Mouse (Mus musculus) neutrophil, adult 5-6 weeks (primary cell): ENCODE results near the gene Gm20604. TPM values are rescaled to one million over a fixed set of nuclear protein-coding genes. Genes with fewer than 3 reads are reported as not detected.

ENCODE experiments used
- ATAC-seq: fragments of 151-379, 151-347 bp; 2 replicates; pipeline ENCODE4 v1.8.0; 2017; ENCODE audit warnings: mild to moderate bottlenecking, moderate TSS enrichment; ENCODE audit not compliant: insufficient number of reproducible peaks, poor library complexity, low FRiP score, severe bottlenecking; ENCODE audit errors: extremely low read depth
- total RNA-seq: library from RNA; stranded (forward); fragments of 200-1000 nt; gene quantifications from 2 replicates; pipeline ENCODE4 v1.2.3, GENCODE M21; 2017

The Gm20604 gene
- total RNA-seq, 1 experiment from 2014 or later: 4.9 TPM

DNA sequence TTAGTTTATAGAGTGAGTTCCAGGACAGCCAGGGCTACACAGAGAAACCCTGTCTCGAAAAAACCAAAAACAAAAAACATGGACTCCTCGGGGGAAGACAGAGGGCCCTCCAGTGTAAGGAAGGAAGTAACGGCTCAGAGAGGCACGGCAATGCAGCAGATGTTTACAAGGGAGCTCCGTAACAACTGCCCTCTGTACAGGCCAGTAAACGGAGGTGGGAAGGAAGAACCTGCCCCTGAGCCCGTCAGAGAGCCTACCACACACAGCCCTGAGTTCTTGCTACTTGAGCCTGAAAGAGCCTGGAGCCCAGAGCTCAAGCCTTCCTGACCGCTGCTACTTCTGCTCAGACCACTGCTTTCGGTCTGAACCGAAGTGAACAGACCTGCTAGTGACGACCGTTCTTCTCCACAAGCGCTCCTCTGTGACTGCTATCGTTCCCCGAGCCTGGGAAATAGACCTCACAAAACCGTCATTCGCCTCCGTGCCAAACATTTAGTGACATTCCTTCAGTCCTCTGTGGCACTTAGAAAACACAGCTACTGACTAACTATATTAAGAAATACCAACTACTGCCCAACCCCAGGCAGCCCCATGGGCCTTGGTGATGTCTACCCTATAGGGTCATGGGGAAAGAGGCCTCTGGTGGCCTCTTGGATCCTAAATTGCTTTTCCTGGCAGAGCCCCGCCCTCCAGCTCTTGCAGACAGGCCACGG is 45.2 kb downstream of the Gm20604 start:
- ATAC-seq: peak; percentile 40; the same call in 1 of the 2 replicates

DNA sequence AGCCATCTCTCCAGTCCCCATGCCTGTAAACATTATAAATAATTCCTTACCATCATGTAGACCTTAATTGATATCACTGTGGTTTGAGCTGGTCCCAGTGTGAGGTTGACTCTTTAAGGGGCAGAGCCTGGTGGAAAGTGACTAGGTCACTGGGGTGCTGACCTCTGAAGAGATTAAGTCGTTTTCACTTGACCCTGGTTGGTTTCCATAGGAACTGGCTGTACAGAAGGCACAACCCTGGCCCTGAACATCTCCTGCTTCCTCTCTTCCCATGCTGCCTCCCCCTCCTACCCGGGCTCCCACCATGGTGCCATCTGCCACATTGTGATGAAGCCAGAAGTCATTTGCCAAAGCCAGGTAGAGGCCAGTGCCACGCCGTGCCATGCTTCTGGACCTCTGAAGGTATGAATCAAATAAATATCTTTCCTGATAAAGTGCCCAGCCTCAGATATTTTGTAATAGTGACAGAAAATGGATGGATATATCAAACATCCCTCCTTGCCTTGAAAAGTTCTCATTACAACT is 47.6 kb downstream of the Gm20604 start:
- no peak for ATAC-seq

DNA sequence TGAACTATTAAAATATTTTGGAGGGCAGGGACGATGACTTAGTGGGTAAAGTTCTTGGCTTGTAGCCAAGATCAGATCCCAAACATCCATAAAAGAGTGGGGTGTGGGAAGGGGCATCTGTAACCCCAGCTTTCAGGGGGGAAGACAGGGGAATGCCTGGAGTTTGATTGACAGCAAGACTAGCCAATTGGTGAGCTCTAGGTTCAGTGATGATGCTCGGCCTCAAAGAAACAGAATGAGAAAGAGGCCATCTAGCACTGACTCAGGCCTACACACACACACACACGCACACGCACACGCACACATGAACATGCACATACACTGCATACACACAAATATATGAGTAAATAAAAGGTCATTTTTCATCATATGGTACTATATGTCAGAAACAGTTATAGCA is 48.6 kb downstream of the Gm20604 start:
- ATAC-seq: no peak

DNA sequence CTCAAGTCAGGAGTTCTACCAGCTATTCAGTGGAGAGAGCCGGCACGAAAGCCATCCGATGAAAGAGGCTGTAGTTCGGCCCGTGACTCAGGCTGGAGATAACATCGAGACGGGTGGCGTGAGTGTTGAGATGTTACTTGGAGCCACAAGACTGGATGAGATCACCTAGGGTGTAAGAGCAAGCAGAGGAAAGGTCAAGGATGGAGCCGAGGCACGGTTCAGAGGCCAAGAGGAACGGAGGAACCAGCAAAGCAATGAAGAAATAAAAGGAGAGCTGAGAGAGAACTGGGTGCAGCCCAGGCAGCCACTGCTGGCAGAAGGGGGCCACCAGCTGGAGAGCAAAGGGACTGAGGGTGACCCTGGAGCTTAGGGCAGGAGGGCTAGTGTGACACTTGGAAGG is 50.3 kb downstream of the Gm20604 start:
- no peak for ATAC-seq

DNA sequence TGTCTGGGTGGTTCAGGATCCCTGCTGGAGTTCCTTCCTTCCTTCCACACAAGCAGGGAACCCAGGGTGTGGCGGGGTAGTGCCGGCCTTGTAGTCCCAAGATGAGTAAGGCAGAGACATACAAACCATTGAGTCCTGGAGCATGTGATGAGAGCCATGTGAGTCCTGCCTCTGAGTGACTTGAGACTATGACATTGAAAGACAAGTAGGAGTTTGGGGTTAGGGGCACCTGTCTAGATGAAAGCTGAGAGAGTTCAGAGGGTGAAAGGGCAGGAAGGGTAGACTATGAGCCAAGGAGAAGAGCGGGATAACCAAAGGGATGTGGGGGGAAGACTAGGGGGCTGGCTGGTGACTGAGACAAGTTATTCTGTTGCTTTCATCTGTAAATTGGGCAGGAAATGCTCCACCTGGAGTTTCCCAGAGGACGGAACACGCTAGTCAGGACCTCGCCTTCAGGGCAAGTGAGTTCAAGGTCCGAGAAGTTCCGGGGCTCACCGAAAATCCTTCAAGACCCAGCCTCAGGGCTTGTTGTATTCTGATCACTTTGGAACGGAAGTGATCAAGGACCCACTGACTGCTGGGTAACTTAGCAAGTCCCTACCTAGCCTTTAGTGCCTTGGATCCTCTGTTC is 51.5 kb downstream of the Gm20604 start:
- ATAC-seq: no peak

DNA sequence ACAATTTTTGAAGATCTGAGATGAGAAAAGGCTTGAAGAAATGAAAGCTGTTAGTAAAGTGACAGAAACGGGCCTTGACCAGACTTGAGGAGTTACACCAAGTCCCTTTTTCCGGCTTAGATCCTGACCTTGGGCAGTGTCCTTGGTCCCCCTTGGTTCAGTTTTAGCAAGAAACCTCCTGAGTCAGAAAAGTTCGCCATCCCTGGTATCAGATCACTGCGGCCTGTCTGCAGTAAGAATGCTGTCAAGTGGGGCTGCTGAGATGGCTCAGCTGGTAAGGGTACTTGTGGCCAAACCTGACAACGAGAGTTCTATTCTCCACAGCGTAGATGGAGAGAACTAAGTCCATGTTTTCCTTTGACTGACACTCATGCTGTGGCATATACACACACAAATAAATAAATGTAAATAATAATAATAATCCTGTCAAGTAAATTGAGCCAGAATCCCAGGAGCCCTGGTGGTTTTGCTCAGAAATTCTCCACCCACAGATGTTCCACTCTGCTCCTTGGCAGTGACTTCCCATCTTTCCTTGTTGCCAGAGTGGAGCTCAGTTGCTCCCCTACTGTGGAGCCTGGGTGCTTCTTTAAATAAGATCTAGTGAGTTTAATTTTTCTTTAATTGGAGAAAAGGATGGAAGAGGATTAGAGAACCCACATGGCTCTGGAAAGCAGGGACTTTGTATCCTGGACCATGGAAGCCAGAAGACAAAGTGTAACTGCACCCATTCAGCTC is 52.4 kb downstream of the Gm20604 start:
- no peak for ATAC-seq

DNA sequence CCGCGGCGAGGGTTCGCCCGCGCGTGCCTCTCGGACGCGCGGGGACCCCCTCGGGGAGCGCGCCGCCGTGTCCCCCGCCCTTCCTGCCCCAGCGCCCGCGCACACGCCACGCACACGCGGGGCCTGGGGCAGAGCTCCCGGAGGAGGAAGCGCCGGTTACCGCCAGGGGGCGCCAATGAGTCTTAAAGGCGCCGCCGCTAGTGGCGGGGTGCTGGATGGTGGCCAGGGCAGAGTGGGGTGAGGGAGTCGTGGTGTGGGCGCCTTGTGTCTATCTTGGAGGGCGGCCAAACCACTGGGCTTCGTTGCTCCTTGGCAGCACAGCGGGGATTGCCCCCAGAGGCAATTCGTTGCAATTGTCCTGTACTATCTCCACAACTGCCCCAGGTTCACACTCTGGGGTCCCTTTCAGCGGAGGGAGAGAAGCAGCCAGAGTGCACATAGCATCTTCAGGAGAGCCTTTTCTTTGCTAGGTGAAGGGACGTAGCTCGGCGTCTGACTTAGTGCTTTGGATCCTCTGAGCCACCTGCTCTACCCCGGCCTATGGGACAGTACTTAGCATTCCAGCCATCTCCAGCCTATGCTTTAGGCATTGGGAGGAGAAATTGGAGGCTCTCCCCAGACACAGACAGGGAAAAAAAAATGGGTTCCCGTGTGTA is 53.1 kb downstream of the Gm20604 start:
- ATAC-seq: peak; percentile 74

DNA sequence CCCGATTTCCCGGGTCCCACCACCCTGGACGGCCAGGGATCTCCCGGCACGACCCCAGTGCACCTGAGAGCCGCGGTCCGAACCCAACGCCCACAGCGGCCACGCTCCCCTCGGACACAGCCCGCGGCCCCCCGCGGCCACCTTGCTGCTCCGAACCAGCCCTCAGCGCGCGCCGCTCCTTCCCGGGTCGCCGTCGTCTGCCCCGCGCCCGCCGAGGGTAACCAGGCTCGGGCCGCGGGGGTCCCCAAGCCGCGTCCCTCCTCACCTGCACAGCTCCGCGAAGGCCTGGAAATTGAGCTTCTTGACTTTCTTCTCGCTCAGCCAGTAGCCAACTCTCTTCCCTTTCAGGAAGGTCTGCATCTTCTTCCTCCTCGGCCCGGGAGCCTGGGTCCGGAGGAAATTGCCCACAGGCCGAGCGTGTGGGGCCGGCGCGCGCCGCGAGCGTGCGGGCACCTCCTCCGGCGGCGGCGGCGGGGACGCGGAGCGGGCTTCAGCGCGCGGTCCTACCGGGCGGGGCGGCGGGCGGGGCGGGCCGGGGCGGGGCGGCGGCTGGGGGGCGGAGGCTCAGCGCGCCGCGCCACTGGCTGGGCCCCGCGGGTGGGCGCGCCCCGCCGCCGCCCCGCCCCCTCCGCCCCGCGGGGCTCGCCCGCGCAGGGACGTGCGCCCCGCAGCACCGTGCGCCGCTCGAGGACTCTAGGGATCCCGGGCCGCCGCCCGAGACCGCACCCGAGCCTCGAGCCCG is 53.8 kb downstream of the Gm20604 start, which contains the start of gene Itpk1:
Itpk1 (minus strand) TSS at position 474 of the 742 bp plus-strand sequence.
- ATAC-seq: no peak; the same call in 1 of the 2 replicates

DNA sequence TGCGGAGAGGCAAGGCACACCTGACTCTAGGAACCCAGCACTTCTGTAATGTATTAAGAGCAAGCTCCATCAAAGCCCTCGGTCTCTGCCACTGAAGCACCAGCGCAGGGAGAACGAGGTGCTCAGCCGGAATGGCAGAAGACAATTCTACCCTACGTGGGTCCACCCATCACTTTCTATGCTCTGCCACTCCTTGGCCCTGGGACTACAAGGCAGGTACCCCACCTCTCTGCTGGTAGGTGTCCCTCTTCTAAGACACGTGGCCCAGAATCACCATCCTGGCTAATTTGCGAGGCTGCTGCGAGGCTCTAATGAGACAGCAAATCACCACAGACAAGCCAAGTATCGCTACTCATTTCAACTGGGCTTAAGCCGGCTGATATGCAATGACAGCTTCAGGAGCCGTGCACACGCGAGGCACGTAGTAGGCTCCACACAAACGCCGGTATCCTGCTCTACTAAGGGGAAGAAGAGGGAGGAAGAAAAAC is 54.5 kb downstream of the Gm20604 start:
- no peak for ATAC-seq

DNA sequence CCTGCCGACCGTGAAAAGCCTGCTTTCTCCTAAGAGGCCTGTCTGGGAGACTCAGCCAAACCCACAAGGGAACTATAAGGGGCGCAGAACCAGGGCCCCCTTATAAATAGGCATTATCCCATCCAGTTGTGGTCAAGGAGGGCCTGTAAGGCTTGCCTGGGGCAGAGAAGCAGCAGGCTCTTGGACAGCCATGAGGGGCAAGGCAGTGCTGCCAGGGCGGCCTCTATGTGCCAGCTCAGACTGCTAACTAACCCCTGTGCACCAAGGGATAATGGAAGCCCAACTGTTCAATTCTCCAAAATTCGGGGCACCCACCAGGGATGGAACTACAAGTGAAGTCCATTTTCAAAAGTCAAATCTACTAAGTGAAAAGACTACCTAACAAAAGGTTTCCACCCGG is 55.0 kb downstream of the Gm20604 start:
- no peak for ATAC-seq

DNA sequence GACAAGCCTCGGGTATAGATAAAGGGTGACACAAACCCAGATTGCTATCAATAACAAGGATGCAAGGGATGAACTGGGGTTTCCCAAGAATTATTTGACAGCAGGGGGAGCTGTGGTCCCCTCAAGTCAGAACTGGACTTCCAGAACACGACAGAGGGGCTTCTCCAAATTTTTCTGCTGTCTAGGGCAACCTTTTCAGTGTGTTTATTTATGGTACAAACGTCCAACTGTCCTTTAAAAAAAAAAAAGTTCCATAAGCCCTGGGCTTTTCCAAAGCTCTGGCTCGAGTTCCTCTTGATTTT is 55.4 kb downstream of the Gm20604 start:
- ATAC-seq: no peak

DNA sequence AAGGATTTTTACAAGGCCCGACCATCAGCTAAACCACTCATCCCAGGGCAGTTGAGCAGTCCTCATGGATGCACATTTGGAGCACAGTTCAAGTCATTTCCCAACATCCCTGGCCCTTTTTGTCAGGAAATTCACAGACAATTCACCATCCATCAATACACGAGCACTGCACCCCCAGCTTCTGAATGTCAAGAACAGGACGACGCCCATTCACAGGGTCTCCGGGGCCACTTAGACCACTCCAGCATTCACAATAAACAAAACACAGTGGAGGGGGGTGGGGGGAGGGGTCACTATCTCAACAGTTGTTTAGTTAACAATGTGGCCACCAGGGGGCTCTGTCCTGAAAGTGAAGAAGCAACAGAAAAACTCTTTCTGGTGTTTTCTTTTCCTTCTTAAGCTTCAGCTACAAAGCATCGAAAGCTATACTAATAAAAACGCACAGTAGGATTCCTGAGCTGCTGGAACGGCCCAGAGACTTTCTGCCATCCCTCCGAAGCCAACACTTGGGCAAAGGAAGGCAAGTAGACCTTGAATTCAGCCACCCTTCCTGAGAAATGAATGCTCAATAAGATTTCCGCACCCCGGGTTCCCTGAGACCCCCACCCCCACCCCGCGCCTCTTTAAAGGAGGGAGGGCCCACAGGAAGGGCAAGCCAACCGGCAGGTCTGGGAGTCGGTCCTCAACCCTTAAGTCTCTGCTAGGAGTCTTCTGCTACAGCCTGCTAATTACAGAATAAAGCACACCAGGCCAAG is 55.9 kb downstream of the Gm20604 start:
- ATAC-seq: peak; percentile 23; the same call in 1 of the 2 replicates

DNA sequence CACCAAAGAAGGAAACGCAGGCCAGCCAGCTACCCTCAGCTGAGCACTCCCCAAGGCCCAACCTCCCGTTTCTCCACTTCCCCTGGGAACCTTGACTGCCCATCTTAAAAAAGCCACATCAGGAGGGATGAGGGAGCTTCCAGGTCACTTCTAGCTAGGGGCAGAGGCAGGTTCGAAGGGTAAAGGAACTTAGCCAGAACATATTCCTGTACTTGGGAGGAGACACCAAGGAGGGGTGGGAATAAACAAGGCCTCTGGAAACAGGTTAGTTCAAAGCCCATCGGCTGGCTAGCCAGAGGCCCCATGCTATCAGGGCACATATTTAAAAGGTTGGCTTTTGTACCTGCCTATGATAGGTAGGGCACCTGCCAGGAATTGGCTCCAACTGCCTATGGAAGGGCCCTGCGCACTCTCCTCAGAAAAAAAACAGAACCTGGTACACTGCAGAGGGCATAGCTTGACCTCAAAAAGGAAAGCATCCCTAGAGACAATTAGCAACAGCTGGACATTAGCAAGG is 56.7 kb downstream of the Gm20604 start:
- no peak for ATAC-seq

DNA sequence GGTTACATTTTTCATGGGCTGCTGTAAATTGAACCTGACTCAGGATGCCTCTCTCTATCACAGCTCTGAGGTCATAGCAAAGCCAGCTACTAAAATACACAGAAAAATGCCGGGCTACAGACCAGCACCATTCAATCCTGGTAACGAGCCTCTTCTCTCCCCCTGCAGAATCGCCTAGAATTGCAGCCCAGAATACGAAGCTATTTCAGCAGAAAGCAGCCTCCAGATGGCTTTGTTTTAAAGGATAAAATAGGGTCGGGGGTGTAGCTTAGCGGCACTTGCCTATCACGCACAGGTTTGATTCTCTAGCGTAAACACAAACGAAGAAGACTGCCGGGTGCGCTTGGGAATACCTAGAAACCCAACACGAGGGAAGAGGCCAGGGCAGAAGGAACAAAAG is 58.0 kb downstream of the Gm20604 start:
- ATAC-seq: no peak

DNA sequence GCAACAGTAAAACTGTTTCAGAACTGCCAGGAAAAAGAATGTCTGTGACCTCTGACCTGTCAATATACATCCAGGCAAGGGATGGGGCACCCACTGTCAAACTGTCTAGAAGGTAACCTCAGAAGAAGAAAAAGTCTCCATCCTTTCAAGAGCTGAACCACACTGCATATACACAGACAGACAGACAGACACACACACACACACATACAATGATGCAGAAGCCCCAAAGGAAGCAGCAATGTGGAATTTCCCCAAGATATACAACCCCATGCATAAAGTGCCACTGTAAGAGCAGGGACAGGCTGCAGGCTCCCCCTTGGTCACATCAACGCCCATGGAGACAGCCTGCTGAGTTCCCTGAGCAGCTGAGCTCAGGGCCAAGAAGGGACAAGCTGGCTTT is 59.3 kb downstream of the Gm20604 start:
- no peak for ATAC-seq

DNA sequence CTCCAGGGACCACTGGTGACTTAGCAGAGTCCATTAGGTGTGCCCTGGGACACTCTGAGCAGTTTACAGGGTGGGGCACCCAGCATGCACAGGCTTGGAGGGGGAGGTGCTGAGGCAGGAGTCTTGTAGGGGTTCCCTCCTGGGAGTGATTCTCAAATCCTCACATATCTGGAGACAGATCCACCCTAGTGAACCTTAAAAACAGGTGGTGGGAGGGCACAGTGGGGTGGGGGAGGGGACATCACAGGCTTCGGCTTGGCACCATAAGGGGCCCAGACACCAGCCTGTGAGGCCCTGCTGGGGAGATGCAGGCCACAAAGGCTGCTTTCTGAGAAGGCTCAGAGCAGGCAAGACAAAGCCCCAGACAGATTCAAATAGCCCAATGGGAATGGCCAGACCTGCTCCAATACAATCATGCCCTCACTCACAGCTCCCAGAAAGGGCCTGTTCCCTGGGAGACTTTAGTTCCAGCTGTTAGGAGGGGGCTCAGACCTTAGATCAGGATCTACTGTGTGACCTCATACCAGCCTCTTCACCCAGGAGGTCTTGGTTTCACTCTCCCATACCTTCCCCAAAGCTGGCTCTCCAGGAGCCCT is 60.3 kb downstream of the Gm20604 start:
- ATAC-seq: no peak

DNA sequence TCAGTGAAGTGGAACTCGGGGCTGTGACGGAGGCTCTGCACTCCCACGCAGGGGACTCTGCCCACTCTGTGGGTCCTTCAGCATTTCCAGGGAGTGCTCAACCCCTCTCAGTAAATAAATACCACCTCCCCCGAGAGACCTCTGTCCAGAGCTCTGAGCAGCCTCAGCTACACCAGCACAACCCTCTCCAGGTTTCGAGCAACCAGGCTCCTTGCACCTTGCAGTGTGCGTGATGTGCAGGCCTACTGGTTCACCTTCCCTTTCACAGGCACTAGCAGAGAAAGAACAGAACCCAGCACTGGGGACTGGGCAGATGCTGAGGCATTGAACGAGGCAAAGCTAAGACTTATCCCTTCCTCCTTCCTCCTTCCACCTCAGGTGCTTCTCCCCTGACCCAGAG is 61.1 kb downstream of the Gm20604 start:
- ATAC-seq: no peak
